Mouse (Mus musculus): ENCODE results near the gene Cebpg. TPM values are rescaled to one million over a fixed set of nuclear protein-coding genes. Genes with fewer than 3 reads are reported as not detected.

Gene Cebpg
- polyA plus RNA-seq (2012; rRNA removed), result 34.8 and 35.0 TPM in 2 replicates

GRCm38 (mm10) chr7:35056436-35056864, at the start of gene Cebpg:
TSS of gene Cebpg (minus strand) at chr7:35056573.

Other genes starting within 250 kb of the Cebpg start
- 9.5 and 24.1 TPM in 2 replicates for gene Chst8, start 243.9 kb downstream of the Cebpg start, polyA plus RNA-seq (2012; rRNA removed)
- 43.9 and 46.5 TPM in 2 replicates for gene Pepd, start 144.2 kb downstream of the Cebpg start, polyA plus RNA-seq (2012; rRNA removed)
- gene Cebpa, start 62.7 kb upstream of the Cebpg start, polyA plus RNA-seq (2012; rRNA removed), result 2.0 and 3.0 TPM in 2 replicates
- gene Slc7a10, start 129.8 kb upstream of the Cebpg start, polyA plus RNA-seq (2012; rRNA removed), result 0.43 and 0.55 TPM in 2 replicates
- gene Lrp3, start 158.9 kb upstream of the Cebpg start, polyA plus RNA-seq (2012; rRNA removed), result 54.1 and 59.3 TPM in 2 replicates